7 mouse cellular contexts compared by ENCODE assay signal in genomic region chr7:16945419-16945818, GRCm38 (mm10). TPM values are rescaled to one million over a fixed set of nuclear protein-coding genes. Genes with fewer than 3 reads are reported as not detected.
A peak's percentile ranks its signal among the peaks of the same experiment; 100 is the strongest.
DNase-seq lines count a peak whose midpoint lies in the region; ATAC-seq lines count a peak whose summit lies in the region.

No protein-coding gene starts in this region.

- peaks cover 91% of the 10 kb centered on the region for H3K27me3 ChIP-seq in liver, embryonic 13.5 days
- peaks cover 68% of the 10 kb centered on the region for H3K27me3 ChIP-seq in liver, embryonic 11.5 days (replicated peaks; ENCODE audit: control insufficient read depth, insufficient read depth, low read length)
- H3K27me3 ChIP-seq in embryonic facial prominence, embryonic 12.5 days = peaks cover 49% of the 10 kb centered on the region
- 0 out of 2 replicates have a peak, but pooled peaks cover 5% of the 10 kb centered on the region for H3K27me3 ChIP-seq in hindbrain, embryonic 14.5 days (ENCODE audit: control insufficient read depth, insufficient read depth, low read length)
- H3K27me3 ChIP-seq in neural tube, embryonic 12.5 days (replicated peaks) = peaks cover 49% of the 10 kb centered on the region

- WGBS in liver, embryonic 13.5 days (ENCODE audit: insufficient replicate concordance) = 9% methylated on average over 17 of the region's 17 CpGs
- WGBS in liver, embryonic 11.5 days = 11% methylated on average over 17 of the region's 17 CpGs
- WGBS in embryonic facial prominence, embryonic 12.5 days = 12% methylated on average over 17 of the region's 17 CpGs
- WGBS in hindbrain, embryonic 14.5 days = 8% methylated on average over 17 of the region's 17 CpGs
- 10% methylated on average over 17 of the region's 17 CpGs for WGBS in neural tube, embryonic 12.5 days

- no peaks in the 10 kb centered on the region for H3K9me3 ChIP-seq in liver, embryonic 13.5 days (replicated peaks)
- no peaks in the 10 kb centered on the region for H3K9me3 ChIP-seq in liver, embryonic 11.5 days (ENCODE audit: control insufficient read depth, low read length)
- H3K9me3 ChIP-seq in embryonic facial prominence, embryonic 12.5 days = no peaks in the 10 kb centered on the region
- H3K9me3 ChIP-seq in hindbrain, embryonic 14.5 days (ENCODE audit: control insufficient read depth, low read length) = no peaks in the 10 kb centered on the region
- no peaks in the 10 kb centered on the region for H3K9me3 ChIP-seq in neural tube, embryonic 12.5 days

- ATAC-seq in liver, embryonic 13.5 days (ENCODE audit: low read depth) = no peak
- ATAC-seq in liver, embryonic 11.5 days (replicated peaks; ENCODE audit: low FRiP score) = no peak
- no peak for ATAC-seq in embryonic facial prominence, embryonic 12.5 days (ENCODE audit: insufficient number of reproducible peaks, insufficient read depth, low FRiP score, low TSS enrichment)
- no peak for ATAC-seq in hindbrain, embryonic 14.5 days (ENCODE audit: low FRiP score)
- no peak for ATAC-seq in neural tube, embryonic 12.5 days (ENCODE audit: low FRiP score, low read depth)

- peaks cover 25% of the 10 kb centered on the region for H3K4me1 ChIP-seq in liver, embryonic 13.5 days (replicated peaks)
- peaks cover 7% of the 10 kb centered on the region; the same call in 1 of the 2 replicates for H3K4me1 ChIP-seq in liver, embryonic 11.5 days (replicated peaks; ENCODE audit: control insufficient read depth, insufficient read depth, low read length)
- peaks cover 41% of the 10 kb centered on the region for H3K4me1 ChIP-seq in embryonic facial prominence, embryonic 12.5 days
- peaks cover 69% of the 10 kb centered on the region for H3K4me1 ChIP-seq in hindbrain, embryonic 14.5 days (replicated peaks; ENCODE audit: control insufficient read depth, insufficient read depth, low read length)
- peaks cover 53% of the 10 kb centered on the region for H3K4me1 ChIP-seq in neural tube, embryonic 12.5 days

- no peak overlapping the region for H3K9ac ChIP-seq in liver, embryonic 13.5 days
- no peak overlapping the region for H3K9ac ChIP-seq in liver, embryonic 11.5 days (ENCODE audit: low read depth, low read length)
- H3K9ac ChIP-seq in embryonic facial prominence, embryonic 12.5 days = peak overlapping the region; percentile 66; the same call in 1 of the 2 replicates
- peak overlapping the region; percentile 98 for H3K9ac ChIP-seq in hindbrain, embryonic 14.5 days
- H3K9ac ChIP-seq in neural tube, embryonic 12.5 days = peak overlapping the region; percentile 76

- no peak overlapping the region for H3K4me2 ChIP-seq in liver, embryonic 13.5 days
- H3K4me2 ChIP-seq in liver, embryonic 11.5 days = no peak overlapping the region
- peak overlapping the region; percentile 70 for H3K4me2 ChIP-seq in embryonic facial prominence, embryonic 12.5 days (replicated peaks)
- H3K4me2 ChIP-seq in hindbrain, embryonic 14.5 days (replicated peaks) = peak overlapping the region; percentile 96
- peak overlapping the region; percentile 64 for H3K4me2 ChIP-seq in neural tube, embryonic 12.5 days (replicated peaks)

- H3K36me3 ChIP-seq in liver, embryonic 13.5 days = no peaks in the 10 kb centered on the region
- no peaks in the 10 kb centered on the region for H3K36me3 ChIP-seq in liver, embryonic 11.5 days (ENCODE audit: control insufficient read depth, insufficient read depth, low read length)
- no peaks in the 10 kb centered on the region for H3K36me3 ChIP-seq in embryonic facial prominence, embryonic 12.5 days
- peaks cover 8% of the 10 kb centered on the region for H3K36me3 ChIP-seq in hindbrain, embryonic 14.5 days (replicated peaks; ENCODE audit: control insufficient read depth, insufficient read depth)
- no peaks in the 10 kb centered on the region for H3K36me3 ChIP-seq in neural tube, embryonic 12.5 days

- no peak for DNase-seq in liver, embryonic 13.5 days
- no peak for DNase-seq in liver, embryonic 11.5 days (ENCODE audit: low spot score)
- DNase-seq in hindbrain, embryonic 14.5 days (ENCODE audit: low spot score) = no peak
- no peak for DNase-seq in testis, postnatal 10 days (ENCODE audit: low spot score)
- DNase-seq in layer of hippocampus, adult 11-12 months (ENCODE audit: low spot score) = no peak

- H3K27ac ChIP-seq in liver, embryonic 13.5 days = no peak overlapping the region
- H3K27ac ChIP-seq in liver, embryonic 11.5 days (ENCODE audit: low read depth, low read length) = no peak overlapping the region
- H3K27ac ChIP-seq in embryonic facial prominence, embryonic 12.5 days = no peak overlapping the region
- peak overlapping the region; percentile 96 for H3K27ac ChIP-seq in hindbrain, embryonic 14.5 days
- H3K27ac ChIP-seq in neural tube, embryonic 12.5 days = no peak overlapping the region

- 0 out of 2 replicates have a peak overlapping the region, but pooled peaks have one; percentile 54 for H3K4me3 ChIP-seq in liver, embryonic 13.5 days (replicated peaks)
- no peak overlapping the region for H3K4me3 ChIP-seq in liver, embryonic 11.5 days (ENCODE audit: low read depth, low read length)
- peak overlapping the region; percentile 62 for H3K4me3 ChIP-seq in embryonic facial prominence, embryonic 12.5 days
- peak overlapping the region; percentile 90 for H3K4me3 ChIP-seq in hindbrain, embryonic 14.5 days (replicated peaks; ENCODE audit: low read length)
- peak overlapping the region; percentile 69 for H3K4me3 ChIP-seq in neural tube, embryonic 12.5 days

RNA-seq across cellular contexts. Expression of gene Pnmal2, which starts 0.9 kb away (rescaled TPM):
- polyA plus RNA-seq in liver, embryonic 13.5 days (2015; fragmentation: Nextera tagmentation; extraction: Ambion mirVana) = 0.34 and 0.61 TPM in 2 replicates
- 0.58 and 0.80 TPM in 2 replicates for polyA plus RNA-seq in liver, embryonic 11.5 days (2014; fragmentation: Nextera tagmentation; extraction: Ambion mirVana)
- polyA plus RNA-seq in embryonic facial prominence, embryonic 12.5 days (2016; fragmentation: Nextera tagmentation; extraction: Ambion mirVana) = 15.9 and 16.6 TPM in 2 replicates
- polyA plus RNA-seq in hindbrain, embryonic 14.5 days (2014; fragmentation: Nextera tagmentation; extraction: Ambion mirVana) = 96.1 and 96.4 TPM in 2 replicates
- polyA plus RNA-seq in neural tube, embryonic 12.5 days (2016; fragmentation: Nextera tagmentation; extraction: Ambion mirVana) = 40.2 and 47.5 TPM in 2 replicates

RNA-seq across cellular contexts. Expression of gene Pnmal1, which starts 14.1 kb away (rescaled TPM):
- polyA plus RNA-seq in liver, embryonic 13.5 days (2015; fragmentation: Nextera tagmentation; extraction: Ambion mirVana) = 0.07 and 0.10 TPM in 2 replicates
- 0.18 and 0.52 TPM in 2 replicates for polyA plus RNA-seq in liver, embryonic 11.5 days (2014; fragmentation: Nextera tagmentation; extraction: Ambion mirVana)
- 2.8 and 3.6 TPM in 2 replicates for polyA plus RNA-seq in embryonic facial prominence, embryonic 12.5 days (2016; fragmentation: Nextera tagmentation; extraction: Ambion mirVana)
- polyA plus RNA-seq in hindbrain, embryonic 14.5 days (2014; fragmentation: Nextera tagmentation; extraction: Ambion mirVana) = 52.1 and 63.2 TPM in 2 replicates
- polyA plus RNA-seq in neural tube, embryonic 12.5 days (2016; fragmentation: Nextera tagmentation; extraction: Ambion mirVana) = 25.6 and 26.2 TPM in 2 replicates

RNA-seq across cellular contexts. Expression of gene Calm3, which starts 21.5 kb away (rescaled TPM):
- polyA plus RNA-seq in liver, embryonic 13.5 days (2015; fragmentation: Nextera tagmentation; extraction: Ambion mirVana) = 92.0 and 102 TPM in 2 replicates
- 147 and 169 TPM in 2 replicates for polyA plus RNA-seq in liver, embryonic 11.5 days (2014; fragmentation: Nextera tagmentation; extraction: Ambion mirVana)
- polyA plus RNA-seq in embryonic facial prominence, embryonic 12.5 days (2016; fragmentation: Nextera tagmentation; extraction: Ambion mirVana) = 123 and 134 TPM in 2 replicates
- polyA plus RNA-seq in hindbrain, embryonic 14.5 days (2014; fragmentation: Nextera tagmentation; extraction: Ambion mirVana) = 510 and 527 TPM in 2 replicates
- 213 and 232 TPM in 2 replicates for polyA plus RNA-seq in neural tube, embryonic 12.5 days (2016; fragmentation: Nextera tagmentation; extraction: Ambion mirVana)

RNA-seq across cellular contexts. Expression of gene Gm42372, which starts 37.5 kb away (rescaled TPM):
- 0.07 and 0.09 TPM in 2 replicates for polyA plus RNA-seq in liver, embryonic 13.5 days (2015; fragmentation: Nextera tagmentation; extraction: Ambion mirVana)
- 0.15 and 0.16 TPM in 2 replicates for polyA plus RNA-seq in liver, embryonic 11.5 days (2014; fragmentation: Nextera tagmentation; extraction: Ambion mirVana)
- 0.36 and 0.41 TPM in 2 replicates for polyA plus RNA-seq in embryonic facial prominence, embryonic 12.5 days (2016; fragmentation: Nextera tagmentation; extraction: Ambion mirVana)
- 7.6 and 7.8 TPM in 2 replicates for polyA plus RNA-seq in hindbrain, embryonic 14.5 days (2014; fragmentation: Nextera tagmentation; extraction: Ambion mirVana)
- 1.5 and 2.0 TPM in 2 replicates for polyA plus RNA-seq in neural tube, embryonic 12.5 days (2016; fragmentation: Nextera tagmentation; extraction: Ambion mirVana)

RNA-seq across cellular contexts. Expression of gene Ptgir, which starts 39.1 kb away (rescaled TPM):
- 1.0 and 1.5 TPM in 2 replicates for polyA plus RNA-seq in liver, embryonic 13.5 days (2015; fragmentation: Nextera tagmentation; extraction: Ambion mirVana)
- polyA plus RNA-seq in liver, embryonic 11.5 days (2014; fragmentation: Nextera tagmentation; extraction: Ambion mirVana) = 1.2 and 1.3 TPM in 2 replicates
- 1.7 and 2.2 TPM in 2 replicates for polyA plus RNA-seq in embryonic facial prominence, embryonic 12.5 days (2016; fragmentation: Nextera tagmentation; extraction: Ambion mirVana)
- polyA plus RNA-seq in hindbrain, embryonic 14.5 days (2014; fragmentation: Nextera tagmentation; extraction: Ambion mirVana) = 0.26 TPM in 1 of 2 replicates, not detected in the other
- polyA plus RNA-seq in neural tube, embryonic 12.5 days (2016; fragmentation: Nextera tagmentation; extraction: Ambion mirVana) = 1.5 and 3.0 TPM in 2 replicates

Comparison
In these comparisons a context has a peak if more than half of its experiments do, and no peak if none do; other contexts are left out.
1. H3K4me2 ChIP-seq: peak in embryonic facial prominence, embryonic 12.5 days (single experiment), hindbrain, embryonic 14.5 days (single experiment) and neural tube, embryonic 12.5 days (single experiment); none in liver, embryonic 13.5 days (single experiment) and liver, embryonic 11.5 days (single experiment).
2. H3K9ac ChIP-seq: peak in embryonic facial prominence, embryonic 12.5 days (single experiment), hindbrain, embryonic 14.5 days (single experiment) and neural tube, embryonic 12.5 days (single experiment); none in liver, embryonic 13.5 days (single experiment) and liver, embryonic 11.5 days (single experiment).